ENCODE assay signal across 15 mouse cellular contexts in the genomic region with DNA sequence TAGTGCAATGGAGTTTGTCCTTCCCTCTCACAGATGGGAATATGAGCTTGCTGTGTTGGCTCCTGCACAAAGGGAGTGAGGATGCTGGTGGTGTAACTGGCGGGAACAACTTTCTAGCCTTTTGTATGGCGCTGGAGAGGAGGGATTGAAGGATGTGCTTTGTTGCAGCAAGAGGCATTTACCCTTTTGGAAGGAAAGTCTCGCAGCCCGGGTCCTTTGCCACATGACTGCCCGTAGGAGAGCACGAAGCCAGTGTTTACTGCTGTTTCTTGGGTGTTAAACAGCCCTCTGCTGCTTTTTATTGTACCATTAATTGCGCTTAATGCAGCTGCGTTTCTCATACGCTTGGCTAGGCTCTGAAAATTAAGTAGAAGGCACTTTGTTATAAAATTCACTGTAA.
DNase-seq lines count a peak whose midpoint lies in the region; ATAC-seq lines count a peak whose summit lies in the region.
"Had no signal": no experiment of that assay in that cellular context is flagged by ENCODE, and none has a peak within 500 bp of the region (broad histone marks: within the 10 kb centered on the region; RNA-seq: fewer than 3 reads in every experiment).

No protein-coding gene starts in this region.

- H3K4me2 ChIP-seq in kidney, embryonic 14.5 days (replicated peaks; ENCODE audit: low read depth, low read length), result no peak overlapping the region
- H3K4me2 ChIP-seq in forebrain, embryonic 16.5 days (ENCODE audit: low read length), result peak overlapping the region; percentile 28
- H3K4me2 ChIP-seq in limb, embryonic 13.5 days (replicated peaks), result peak overlapping the region; percentile 53
- H3K4me2 ChIP-seq: heart, embryonic 12.5 days had no signal

- peak; percentile 8 to 12 for DNase-seq in kidney, postnatal 4 days
- DNase-seq in retina, embryonic 14.5 days (ENCODE audit: low spot score), result peak; percentile 47
- DNase-seq in left cerebral cortex, postnatal 14 days (ENCODE audit: low spot score in 2 of 2), result no peak
- no peak for DNase-seq in adrenal gland, adult 8-10 months
- DNase-seq in adrenal gland, postnatal 4 days (ENCODE audit: low spot score in 2 of 2), result no peak
- DNase-seq: cerebellum, adult 11-12 months; layer of hippocampus, adult 9-11 months; lung, postnatal 36 days had no signal

- no peak overlapping the region for H3K9ac ChIP-seq in kidney, embryonic 14.5 days (ENCODE audit: low read depth, low read length)
- peak overlapping the region; percentile 41; the same call in 1 of the 2 replicates for H3K9ac ChIP-seq in forebrain, embryonic 16.5 days (replicated peaks; ENCODE audit: low read depth, low read length)
- no peak overlapping the region for H3K9ac ChIP-seq in limb, embryonic 13.5 days
- H3K9ac ChIP-seq: embryonic facial prominence, embryonic 13.5 days; heart, embryonic 12.5 days had no signal

- H3K36me3 ChIP-seq in kidney, embryonic 14.5 days (ENCODE audit: control insufficient read depth, insufficient read depth, low read length), result no peaks in the 10 kb centered on the region
- no peaks in the 10 kb centered on the region for H3K36me3 ChIP-seq in forebrain, embryonic 16.5 days (ENCODE audit: control insufficient read depth, insufficient read depth)
- no peaks in the 10 kb centered on the region for H3K36me3 ChIP-seq in limb, embryonic 13.5 days
- H3K36me3 ChIP-seq: embryonic facial prominence, embryonic 13.5 days; G1E; heart, embryonic 12.5 days had no signal

- WGBS in kidney, embryonic 14.5 days, result 11% methylated on average over 9 of the region's 9 CpGs
- 9% methylated on average over 9 of the region's 9 CpGs for WGBS in forebrain, embryonic 16.5 days
- WGBS in limb, embryonic 13.5 days, result 19% methylated on average over 9 of the region's 9 CpGs

- ATAC-seq in kidney, embryonic 14.5 days (ENCODE audit: low FRiP score, low TSS enrichment), result no peak; the same call in 1 of the 2 replicates
- peak; percentile 81 for ATAC-seq in forebrain, embryonic 16.5 days
- no peak; the same call in 1 of the 2 replicates for ATAC-seq in limb, embryonic 13.5 days (ENCODE audit: low FRiP score, low read depth)

- peaks cover 3% of the 10 kb centered on the region; the same call in 1 of the 2 replicates for H3K4me1 ChIP-seq in kidney, embryonic 14.5 days (ENCODE audit: control insufficient read depth, insufficient read depth, low read length)
- peaks cover 27% of the 10 kb centered on the region for H3K4me1 ChIP-seq in forebrain, embryonic 16.5 days (replicated peaks; ENCODE audit: control insufficient read depth, insufficient read depth, low read length)
- peaks cover 28% of the 10 kb centered on the region for H3K4me1 ChIP-seq in limb, embryonic 13.5 days

- no peak overlapping the region for H3K27ac ChIP-seq in kidney, embryonic 14.5 days (ENCODE audit: low read depth, low read length)
- H3K27ac ChIP-seq in forebrain, embryonic 16.5 days (ENCODE audit: low read length), result peak overlapping the region; percentile 41; the same call in 1 of the 2 replicates
- H3K27ac ChIP-seq in limb, embryonic 13.5 days, result no peak overlapping the region; the same call in 1 of the 2 replicates
- H3K27ac ChIP-seq: embryonic facial prominence, embryonic 13.5 days; stomach, postnatal 0 days had no signal

- no peaks in the 10 kb centered on the region for H3K9me3 ChIP-seq in kidney, embryonic 14.5 days (ENCODE audit: control insufficient read depth, low read length)
- H3K9me3 ChIP-seq in forebrain, embryonic 16.5 days (ENCODE audit: control insufficient read depth, low read length), result no peaks in the 10 kb centered on the region
- no peaks in the 10 kb centered on the region for H3K9me3 ChIP-seq in limb, embryonic 13.5 days
- H3K9me3 ChIP-seq: embryonic facial prominence, embryonic 13.5 days; heart, embryonic 12.5 days had no signal

- H3K27me3 ChIP-seq in kidney, embryonic 14.5 days (ENCODE audit: control insufficient read depth, insufficient read depth, low read length), result no peaks in the 10 kb centered on the region
- no peaks in the 10 kb centered on the region for H3K27me3 ChIP-seq in forebrain, embryonic 16.5 days (replicated peaks; ENCODE audit: control insufficient read depth, insufficient read depth, low read length)
- H3K27me3 ChIP-seq in limb, embryonic 13.5 days, result peaks cover 23% of the 10 kb centered on the region
- H3K27me3 ChIP-seq: heart, embryonic 12.5 days had no signal

- H3K4me3 ChIP-seq in kidney, embryonic 14.5 days (ENCODE audit: low read length), result no peak overlapping the region
- H3K4me3 ChIP-seq in forebrain, embryonic 16.5 days (replicated peaks; ENCODE audit: low read length), result no peak overlapping the region
- no peak overlapping the region for H3K4me3 ChIP-seq in limb, embryonic 13.5 days
- H3K4me3 ChIP-seq: embryonic facial prominence, embryonic 13.5 days; heart, embryonic 12.5 days had no signal

- intact Hi-C loops in left cerebral cortex, postnatal 14 days (cut with DNase I), result no loop called here

Comparison
In these comparisons a context has a peak if more than half of its experiments do, and no peak if none do; other contexts are left out.
1. DNase-seq: peak in kidney, postnatal 4 days (2 of 2) and retina, embryonic 14.5 days (single experiment); none in left cerebral cortex, postnatal 14 days (0 of 2), adrenal gland, adult 8-10 months (single experiment) and adrenal gland, postnatal 4 days (0 of 2).